Mouse (Mus musculus) kidney, postnatal 4 days (tissue): Measurements from ENCODE around the gene Mul1.

Source experiments
- DNase-seq, 2 experiments: peaks; one replicate each; pipeline ENCODE4 v3.0.0; 2021; ENCODE audit warnings: mixed read lengths in 2 of 2

Gene Mul1

GRCm38 (mm10) chr4:138462971-138463831 lies 28.7 kb downstream of the Mul1 start:
- DNase-seq = peak; percentile 67 to 81

- DNase-seq = peak; percentile 94 to 95
Measured at GRCm38 (mm10) chr4:138463832-138464487, 29.5 kb downstream of the Mul1 start.

DNA sequence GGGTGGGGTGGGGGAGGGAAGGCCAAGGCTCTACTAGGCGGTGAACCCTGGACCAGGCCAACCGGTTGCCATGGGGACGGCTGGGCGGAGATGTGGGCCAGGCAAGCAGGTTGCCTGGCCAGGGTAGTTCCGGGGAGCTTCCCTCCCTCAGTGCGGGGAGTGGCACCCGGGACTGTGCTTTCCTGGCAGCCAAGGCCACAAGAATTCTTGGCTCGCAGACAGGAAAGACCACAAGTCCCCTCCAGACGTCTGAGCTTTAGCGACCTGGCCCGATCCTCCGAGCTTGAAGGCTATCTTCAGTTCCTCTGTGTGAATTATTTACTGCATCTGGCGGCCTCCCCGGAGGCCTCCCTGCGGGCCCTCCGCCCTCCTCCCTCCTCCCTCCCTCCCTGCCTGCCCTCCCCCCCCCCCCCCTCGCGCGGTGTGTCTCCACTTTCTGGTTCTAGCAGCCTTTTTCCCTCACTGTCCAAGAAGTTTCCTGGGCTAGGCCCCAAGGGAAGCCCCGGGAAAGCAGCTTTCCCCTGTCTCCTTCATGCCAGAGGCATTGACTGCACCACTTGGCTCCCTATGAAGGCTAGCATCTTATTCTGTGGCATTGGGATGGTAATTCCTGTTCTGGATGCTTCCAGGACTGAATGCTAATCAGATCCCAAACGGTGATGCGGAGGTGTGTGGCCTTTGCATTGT lies 30.3 kb downstream of the Mul1 start:
- DNase-seq = peak; percentile 91 to 95

DNA sequence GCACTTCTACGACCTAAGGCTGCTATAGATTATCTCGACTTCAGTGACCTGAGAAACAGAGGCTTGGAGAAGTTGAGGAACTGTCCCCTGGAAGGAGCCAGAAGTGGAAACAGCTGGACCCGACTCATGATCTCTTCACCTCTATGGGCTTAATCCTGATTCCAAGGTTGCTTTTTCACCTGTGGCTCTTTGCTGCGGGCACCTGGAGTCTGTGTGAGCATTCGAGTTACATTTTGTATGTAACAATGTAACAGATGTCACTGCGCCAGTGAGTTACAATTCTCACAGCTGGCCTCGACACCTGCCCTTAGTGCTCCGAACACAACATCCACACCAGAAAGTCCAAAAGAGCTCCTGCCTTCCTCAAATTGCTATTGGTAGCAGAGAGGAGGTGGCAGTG lies 31.0 kb downstream of the Mul1 start:
- no peak for DNase-seq

DNA sequence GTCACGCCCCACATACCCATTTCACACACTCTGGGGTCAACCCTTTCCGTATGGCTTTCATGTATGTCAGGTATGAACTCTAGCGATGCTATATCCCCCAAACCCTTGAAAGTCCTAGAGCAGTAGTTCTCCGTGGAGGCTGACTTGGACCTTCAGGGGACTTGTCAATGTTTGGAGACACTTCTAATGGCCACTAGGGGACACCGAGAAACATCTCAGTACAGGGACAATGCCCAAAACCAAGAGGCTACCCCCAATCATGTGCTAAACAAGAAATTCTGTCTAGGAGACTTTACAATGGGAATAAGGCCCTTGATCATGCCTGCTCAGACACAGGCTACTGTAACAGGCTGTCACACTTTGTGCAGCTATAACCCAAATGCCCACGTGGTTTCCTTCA lies 32.2 kb downstream of the Mul1 start:
- DNase-seq = no peak

DNA sequence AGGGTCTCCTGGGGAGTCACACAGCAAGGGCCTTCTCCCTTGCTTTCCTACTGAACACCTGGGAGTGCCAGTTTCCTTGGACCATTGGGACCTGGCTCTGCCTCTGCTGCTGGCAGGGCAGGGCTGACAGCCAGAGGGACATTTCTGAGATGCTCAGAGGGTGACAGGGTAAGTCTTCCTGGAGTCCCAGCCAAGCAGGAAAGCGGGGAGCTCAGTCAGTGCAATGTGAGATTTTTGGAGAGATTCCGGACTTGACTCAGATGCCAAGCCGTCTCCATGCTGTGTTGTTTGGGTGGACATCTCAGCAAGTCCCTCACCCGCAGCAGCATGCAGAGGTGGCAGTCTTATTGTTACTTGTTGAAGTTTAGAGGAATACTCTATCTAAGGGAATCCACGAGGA lies 33.0 kb downstream of the Mul1 start:
- no peak for DNase-seq

GRCm38 (mm10) chr4:138469080-138469479 lies 34.6 kb downstream of the Mul1 start:
- DNase-seq = peak; percentile 65 to 71

DNA sequence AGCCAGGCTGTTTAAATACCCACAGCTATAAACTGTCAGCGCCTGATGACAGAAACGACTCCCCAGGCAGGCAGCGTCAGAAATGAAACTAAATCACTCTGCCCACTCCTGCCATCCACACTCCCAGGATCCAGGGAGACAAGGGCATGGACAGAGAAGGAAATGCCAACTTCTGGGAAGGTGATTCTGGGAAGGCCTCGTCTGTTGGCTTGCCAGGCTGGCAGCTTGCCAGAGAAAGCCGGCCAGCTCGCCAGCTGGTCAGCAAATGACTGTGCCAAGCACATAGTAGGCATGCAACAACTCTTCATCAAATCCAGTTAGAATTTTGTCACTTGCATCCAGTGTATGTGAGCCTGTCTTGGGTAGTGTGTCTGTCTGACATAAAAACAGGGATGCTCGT lies 36.8 kb downstream of the Mul1 start:
- DNase-seq = no peak

DNA sequence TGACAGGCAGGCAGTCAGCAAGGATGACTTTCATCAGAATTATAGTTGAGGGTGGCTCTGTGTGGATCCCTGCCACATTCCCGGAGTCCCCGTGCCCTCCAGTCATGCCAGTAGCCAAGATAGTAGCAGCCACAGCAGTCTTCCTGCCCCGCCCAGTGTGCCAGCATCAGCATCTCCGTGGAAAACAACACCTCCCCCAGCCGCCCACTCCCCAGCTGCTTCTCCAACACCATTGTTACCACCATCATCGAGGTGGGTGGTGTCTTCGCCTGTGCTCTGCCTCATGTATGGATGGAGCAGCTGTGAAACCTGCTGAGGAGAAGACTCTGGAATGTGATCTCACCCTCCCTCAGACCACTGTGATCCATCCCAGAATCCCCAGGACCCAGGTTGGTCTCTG lies 45.1 kb downstream of the Mul1 start:
- no peak for DNase-seq

DNA sequence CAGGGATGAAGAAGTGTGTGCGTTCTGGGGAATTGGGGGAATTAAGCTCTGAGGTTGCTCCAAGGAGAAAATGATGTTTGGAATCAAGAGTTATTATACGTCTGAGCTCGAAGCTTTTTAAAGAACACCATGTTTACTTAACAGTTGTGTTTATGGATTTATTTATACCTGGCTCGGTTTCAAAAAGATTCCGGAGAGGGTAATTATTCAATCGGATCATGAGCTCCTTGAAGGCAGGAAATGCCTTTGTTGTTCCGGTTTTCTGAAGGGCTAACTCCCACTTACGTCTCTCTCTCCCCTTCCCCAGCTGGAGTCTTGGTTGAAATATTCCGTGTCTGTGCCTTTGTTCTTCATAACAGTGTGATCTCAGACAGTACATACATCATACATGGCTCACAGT lies 46.5 kb downstream of the Mul1 start:
- DNase-seq = no peak

DNA sequence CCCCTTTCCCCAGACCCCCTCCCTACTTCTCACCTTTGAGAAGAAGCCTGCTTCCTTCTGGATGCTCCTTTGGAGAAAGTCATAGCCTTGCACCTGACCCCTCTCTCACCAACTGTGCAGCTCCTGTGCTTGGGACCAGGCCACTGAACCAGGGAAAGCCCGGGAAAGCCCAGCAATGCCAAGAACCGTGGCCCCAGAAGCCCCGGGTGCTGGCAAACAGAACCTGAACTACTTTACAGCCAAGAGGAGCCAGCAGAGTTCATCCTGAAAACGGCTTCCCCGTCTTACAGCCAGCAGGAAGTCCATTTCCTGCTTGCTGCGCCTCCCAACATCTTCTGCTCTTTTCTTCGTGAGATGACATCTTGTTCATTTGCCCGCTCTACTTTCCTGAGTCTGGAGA lies 48.2 kb downstream of the Mul1 start:
- DNase-seq = no peak

GRCm38 (mm10) chr4:138488241-138488640 lies 53.8 kb downstream of the Mul1 start:
- no peak for DNase-seq

DNA sequence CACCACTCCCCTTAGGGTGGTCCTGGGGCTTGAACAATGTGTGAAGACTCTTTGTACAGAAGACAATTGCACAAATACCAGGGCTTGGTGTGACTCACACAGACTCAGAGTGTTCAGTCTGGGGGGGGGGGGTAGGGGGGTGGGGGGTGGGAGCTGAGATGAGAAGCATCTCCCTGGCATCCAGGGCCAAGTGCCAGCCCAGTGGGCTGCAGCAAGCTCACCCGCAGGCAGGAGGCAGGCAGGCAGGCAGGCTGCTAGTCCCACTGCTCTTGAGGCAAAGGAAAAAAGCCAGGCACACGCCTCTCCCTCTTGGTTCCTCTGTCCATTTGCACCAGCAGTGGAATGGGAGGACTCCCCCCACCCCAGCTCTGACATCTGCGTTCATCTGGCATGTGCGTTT lies 56.6 kb downstream of the Mul1 start:
- no peak for DNase-seq
